Mouse (Mus musculus) stomach, embryonic 16.5 days (tissue): Measurements from ENCODE around the gene Sfswap. TPM values are rescaled to one million over a fixed set of nuclear protein-coding genes. Genes with fewer than 3 reads are reported as not detected.

ENCODE experiments used
- ATAC-seq: fragments of 200-750 bp; cut with Nextera tagmentation; 2 replicates; pipeline ENCODE4 v1.8.0; 2017; ENCODE audit warnings: moderate number of reproducible peaks, moderate TSS enrichment; ENCODE audit not compliant: insufficient read depth, low FRiP score
- H3K27ac ChIP-seq: fragments of 300-500 bp; sonication (generic); 2 replicates; pipeline ENCODE4 v1.5.1; 2014; ENCODE audit warnings: low read length
- H3K27me3 ChIP-seq: fragments of 300-500 bp; sonication (generic); 2 replicates; pipeline ENCODE4 v1.6.1; 2014; ENCODE audit warnings: low read length, control low read depth, mixed read lengths; ENCODE audit not compliant: control insufficient read depth, insufficient read depth
- H3K36me3 ChIP-seq: fragments of 300-500 bp; sonication (generic); 2 replicates; pipeline ENCODE4 v1.6.1; 2014; ENCODE audit warnings: low read length; ENCODE audit not compliant: control insufficient read depth, insufficient read depth
- H3K4me1 ChIP-seq: fragments of 300-500 bp; sonication (generic); 2 replicates; pipeline ENCODE4 v1.6.1; 2014; ENCODE audit warnings: low read length, control low read depth, mixed read lengths; ENCODE audit not compliant: control insufficient read depth, insufficient read depth
- H3K4me2 ChIP-seq: fragments of 300-500 bp; sonication (generic); 2 replicates; pipeline ENCODE4 v1.6.1; 2014; ENCODE audit warnings: low read depth, low read length, mixed read lengths
- H3K4me3 ChIP-seq: fragments of 300-500 bp; sonication (generic); replicated peaks from 2 replicates; pipeline ENCODE4 v1.5.1; 2014; ENCODE audit warnings: mild to moderate bottlenecking, low read length
- H3K9ac ChIP-seq: fragments of 300-500 bp; sonication (generic); 2 replicates; pipeline ENCODE4 v1.6.1; 2014; ENCODE audit warnings: low read length
- H3K9me3 ChIP-seq: fragments of 300-500 bp; sonication (generic); replicated peaks from 2 replicates; pipeline ENCODE4 v1.6.1; 2016; ENCODE audit warnings: low read length, control low read depth; ENCODE audit not compliant: control insufficient read depth
- WGBS: fragments of 180-500 bp; shearing (Covaris S2); extraction: QIAGEN DNeasy Blood & Tissue Kit; methylation state at CpG from one replicate; pipeline ENCODE4 v1.1.7; 2014; 5-methylcytosine and 5-hydroxymethylcytosine counted together
- polyA plus RNA-seq: library from polyadenylated mRNA; unstranded; fragments of >200 nt; fragmentation: Nextera tagmentation; extraction: Ambion mirVana; gene quantifications from 2 replicates; pipeline ENCODE4 v1.2.1, GENCODE M21; 2015

Gene Sfswap
- polyA plus RNA-seq, 1 experiment from 2014 or later: 35.5 TPM

DNA sequence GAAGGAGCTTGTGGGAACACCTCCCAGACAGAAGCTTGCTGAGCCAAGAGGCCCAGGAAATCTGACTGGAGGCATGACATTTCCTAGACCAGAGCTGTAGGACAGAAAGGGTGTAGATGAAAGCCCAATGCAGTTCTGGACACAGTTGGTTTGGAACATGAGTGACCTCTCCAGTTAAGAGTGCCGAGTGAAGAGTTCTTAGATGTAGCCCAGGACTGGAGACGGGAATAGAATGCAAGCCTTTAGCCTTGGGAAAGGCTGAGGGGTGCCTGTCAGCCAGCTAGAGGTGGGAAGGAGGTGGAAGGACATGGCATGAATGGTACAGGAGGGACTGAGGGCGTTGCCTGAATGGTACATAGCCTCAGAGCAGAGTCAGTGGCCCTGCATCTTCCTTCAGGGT lies 34.4 kb downstream of the Sfswap start:
- Histone ChIP-seq H3K4me1 (no peaks in the 10 kb centered on the region), H3K27ac (no peak overlapping the region), H3K27me3 (no peaks in the 10 kb centered on the region), H3K36me3 (0 out of 2 replicates have a peak, but pooled peaks cover 11% of the 10 kb centered on the region), H3K9me3 (no peaks in the 10 kb centered on the region), H3K9ac (no peak overlapping the region), H3K4me2 (no peak overlapping the region), H3K4me3 (no peak overlapping the region)
- 89% methylated on average over 3 of the region's 3 CpGs for WGBS
- no peak for ATAC-seq

DNA sequence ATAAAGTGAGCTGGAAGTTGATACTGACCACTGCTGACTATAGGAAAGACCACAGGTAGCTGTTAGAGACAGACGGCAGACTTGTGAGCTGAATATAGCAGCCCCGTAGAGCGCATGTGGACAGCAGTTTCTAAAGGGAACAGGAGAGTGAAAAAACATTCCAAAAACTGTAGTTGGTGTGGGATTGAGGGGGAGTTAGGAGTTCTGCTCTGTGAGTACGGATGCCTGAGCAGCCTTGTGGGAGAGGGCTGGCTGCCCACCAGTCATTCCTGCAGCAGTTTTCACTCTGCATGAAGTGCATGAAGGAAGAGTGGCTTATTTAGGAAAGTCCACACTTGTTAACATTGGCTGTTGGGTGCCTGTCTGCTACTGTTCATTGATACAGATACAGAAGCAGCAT lies 37.8 kb downstream of the Sfswap start:
- no peaks in the 10 kb centered on the region for H3K9me3 ChIP-seq
- ATAC-seq: no peak
- no peak overlapping the region for H3K4me2 ChIP-seq
- no peaks in the 10 kb centered on the region for H3K27me3 ChIP-seq
- H3K4me3 ChIP-seq: no peak overlapping the region
- no peak overlapping the region for H3K9ac ChIP-seq
- H3K27ac ChIP-seq: no peak overlapping the region
- peaks cover 29% of the 10 kb centered on the region; the same call in 1 of the 2 replicates for H3K36me3 ChIP-seq
- 92% methylated on average over 4 of the region's 4 CpGs for WGBS
- no peaks in the 10 kb centered on the region for H3K4me1 ChIP-seq

DNA sequence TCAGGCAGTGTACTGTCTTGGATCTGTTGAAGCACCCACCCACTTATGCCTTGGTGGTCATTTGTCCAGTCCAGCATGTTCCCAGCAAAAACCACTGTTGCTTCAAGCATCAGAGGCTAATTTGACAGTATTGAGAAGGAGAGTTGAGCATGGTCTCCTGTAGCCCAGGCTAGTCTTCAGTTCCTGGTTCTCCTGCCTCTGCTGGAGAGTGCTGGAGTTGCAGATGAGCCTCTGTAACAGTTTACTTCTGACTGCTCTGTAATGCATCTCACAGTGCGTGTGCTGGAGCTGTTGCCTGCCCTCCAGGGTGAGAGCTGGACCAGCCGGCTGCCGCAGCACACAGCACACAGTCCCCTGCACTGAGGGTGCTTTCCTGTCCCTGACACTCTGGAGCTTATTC lies 41.2 kb downstream of the Sfswap start:
- Histone ChIP-seq H3K4me2 (no peak overlapping the region), H3K4me3 (no peak overlapping the region), H3K4me1 (no peaks in the 10 kb centered on the region), H3K27ac (no peak overlapping the region), H3K27me3 (no peaks in the 10 kb centered on the region), H3K9me3 (no peaks in the 10 kb centered on the region), H3K9ac (no peak overlapping the region), H3K36me3 (peaks cover 32% of the 10 kb centered on the region)
- WGBS: 86% methylated on average over 3 of the region's 3 CpGs
- ATAC-seq: no peak

DNA sequence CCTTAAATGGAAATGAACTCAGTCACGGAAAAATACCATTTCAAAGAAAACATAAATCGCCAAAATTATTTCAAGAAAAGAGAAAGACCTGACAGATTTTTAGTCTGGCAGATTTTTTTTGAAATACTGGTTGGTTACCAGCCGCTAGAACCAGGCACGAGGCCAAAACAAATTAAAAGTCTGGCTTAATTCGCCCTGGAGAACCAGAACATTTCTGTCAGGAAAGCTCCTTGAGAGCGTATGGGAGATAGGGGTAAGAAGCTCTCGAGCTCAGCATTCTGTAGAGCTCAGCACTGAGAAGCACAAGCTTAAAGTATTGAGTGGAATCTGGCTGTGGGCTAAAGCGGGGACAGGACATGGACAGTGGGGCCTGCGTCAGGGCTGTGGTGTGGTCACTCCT lies 44.8 kb downstream of the Sfswap start:
- ATAC-seq: peak; percentile 13; the same call in 1 of the 2 replicates
- peaks cover 46% of the 10 kb centered on the region for H3K36me3 ChIP-seq
- 76% methylated on average over 9 of the region's 9 CpGs for WGBS
- H3K9ac ChIP-seq: no peak overlapping the region
- no peak overlapping the region for H3K4me3 ChIP-seq
- no peaks in the 10 kb centered on the region for H3K9me3 ChIP-seq
- no peak overlapping the region for H3K4me2 ChIP-seq
- no peak overlapping the region for H3K27ac ChIP-seq
- no peaks in the 10 kb centered on the region for H3K27me3 ChIP-seq
- no peaks in the 10 kb centered on the region for H3K4me1 ChIP-seq

DNA sequence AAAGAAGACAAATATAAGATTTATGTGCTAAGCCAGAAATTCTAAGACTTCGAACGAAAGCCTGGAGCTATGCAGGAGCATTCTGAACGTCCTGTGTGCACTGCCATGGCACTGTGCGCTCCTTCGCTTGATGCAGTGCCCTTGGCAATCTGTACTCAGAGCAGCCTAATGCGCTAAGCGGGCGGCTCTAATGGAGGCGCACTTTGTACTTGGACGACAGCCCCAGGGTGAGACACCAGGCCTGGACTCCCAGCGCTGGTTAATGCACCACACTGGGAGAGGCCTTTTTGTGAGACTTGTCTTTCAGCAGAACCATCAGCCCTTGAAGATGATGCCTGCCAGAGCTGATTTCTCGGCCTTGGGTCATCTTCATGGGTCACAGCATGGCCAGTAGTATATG lies 48.7 kb downstream of the Sfswap start:
- no peak overlapping the region for H3K4me3 ChIP-seq
- H3K36me3 ChIP-seq: peaks cover 43% of the 10 kb centered on the region
- WGBS: 89% methylated on average over 12 of the region's 12 CpGs
- no peaks in the 10 kb centered on the region for H3K27me3 ChIP-seq
- H3K4me2 ChIP-seq: no peak overlapping the region
- H3K9me3 ChIP-seq: no peaks in the 10 kb centered on the region
- H3K9ac ChIP-seq: no peak overlapping the region
- no peak for ATAC-seq
- H3K4me1 ChIP-seq: no peaks in the 10 kb centered on the region
- no peak overlapping the region for H3K27ac ChIP-seq

DNA sequence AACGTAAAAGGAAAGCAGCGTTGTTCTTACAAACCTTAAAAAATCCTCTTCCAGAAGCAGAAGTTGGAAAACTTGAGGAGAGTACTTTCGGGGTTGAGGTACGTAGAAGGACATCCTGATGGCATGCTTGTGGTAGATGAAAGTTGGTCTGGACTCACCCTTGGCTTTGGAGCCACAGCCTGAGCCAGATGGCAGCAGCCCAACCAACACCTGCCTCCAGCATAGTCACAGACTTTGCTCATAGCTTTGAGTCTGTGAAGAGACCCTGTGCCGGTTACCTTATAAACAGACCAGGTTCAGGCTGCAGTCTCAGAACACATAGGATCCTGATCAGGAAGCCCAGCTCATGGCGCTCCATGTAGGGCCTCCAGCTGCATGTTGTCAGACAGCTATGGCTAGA lies 49.8 kb downstream of the Sfswap start:
- no peaks in the 10 kb centered on the region for H3K27me3 ChIP-seq
- H3K36me3 ChIP-seq: peaks cover 50% of the 10 kb centered on the region
- H3K4me2 ChIP-seq: no peak overlapping the region
- H3K9ac ChIP-seq: no peak overlapping the region
- H3K9me3 ChIP-seq: no peaks in the 10 kb centered on the region
- WGBS: 97% methylated on average over 6 of the region's 6 CpGs
- H3K27ac ChIP-seq: no peak overlapping the region
- H3K4me3 ChIP-seq: no peak overlapping the region
- no peaks in the 10 kb centered on the region for H3K4me1 ChIP-seq
- no peak for ATAC-seq

DNA sequence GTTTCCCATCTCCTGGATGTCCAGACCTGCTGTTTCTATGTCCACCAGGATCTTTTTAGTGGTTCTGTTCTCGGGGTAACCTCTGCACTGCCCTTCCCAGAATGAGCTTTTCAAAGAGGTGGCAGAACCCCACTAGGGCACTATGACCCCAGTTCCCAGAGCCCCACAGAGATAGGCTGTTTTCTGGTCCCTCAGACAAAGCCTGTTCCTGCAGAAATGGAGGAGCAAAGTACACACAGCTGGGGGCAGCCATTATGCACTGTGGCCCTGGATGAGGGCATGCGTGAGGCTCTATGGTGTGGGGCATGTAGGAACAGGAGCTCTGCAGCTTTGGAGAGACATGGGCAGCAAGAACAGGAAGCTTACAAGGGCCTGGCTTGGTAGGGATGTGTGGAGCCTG lies 51.0 kb downstream of the Sfswap start:
- no peak overlapping the region for H3K9ac ChIP-seq
- no peak overlapping the region for H3K4me3 ChIP-seq
- H3K27me3 ChIP-seq: no peaks in the 10 kb centered on the region
- no peak overlapping the region for H3K4me2 ChIP-seq
- no peaks in the 10 kb centered on the region for H3K4me1 ChIP-seq
- H3K27ac ChIP-seq: no peak overlapping the region
- no peak for ATAC-seq
- H3K9me3 ChIP-seq: no peaks in the 10 kb centered on the region
- H3K36me3 ChIP-seq: peaks cover 54% of the 10 kb centered on the region
- 98% methylated on average over 2 of the region's 2 CpGs for WGBS

DNA sequence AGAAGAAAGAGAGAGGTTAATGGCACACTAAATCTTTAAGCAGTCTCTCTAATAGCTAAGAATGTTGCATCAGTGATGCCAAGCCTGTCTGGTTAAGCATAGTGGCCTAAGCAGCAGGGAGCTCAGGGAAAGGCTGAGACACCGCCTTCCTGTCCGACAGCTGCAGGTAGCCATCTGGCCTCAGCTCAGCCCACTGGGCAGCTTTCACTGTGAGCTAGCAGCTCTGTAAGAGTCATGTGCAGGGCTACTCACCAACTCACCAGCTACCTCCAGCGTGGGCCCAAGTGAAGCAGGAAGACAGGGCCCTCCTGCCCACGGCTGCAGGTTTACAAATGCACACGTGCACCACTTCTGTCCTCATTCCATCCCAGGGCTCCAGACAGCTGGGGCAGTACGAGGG lies 52.6 kb downstream of the Sfswap start:
- H3K4me1 ChIP-seq: no peaks in the 10 kb centered on the region
- H3K4me3 ChIP-seq: no peak overlapping the region
- peaks cover 51% of the 10 kb centered on the region for H3K36me3 ChIP-seq
- H3K9ac ChIP-seq: no peak overlapping the region
- no peaks in the 10 kb centered on the region for H3K9me3 ChIP-seq
- no peak overlapping the region for H3K4me2 ChIP-seq
- ATAC-seq: no peak
- H3K27ac ChIP-seq: no peak overlapping the region
- H3K27me3 ChIP-seq: no peaks in the 10 kb centered on the region
- WGBS: 87% methylated on average over 6 of the region's 6 CpGs

DNA sequence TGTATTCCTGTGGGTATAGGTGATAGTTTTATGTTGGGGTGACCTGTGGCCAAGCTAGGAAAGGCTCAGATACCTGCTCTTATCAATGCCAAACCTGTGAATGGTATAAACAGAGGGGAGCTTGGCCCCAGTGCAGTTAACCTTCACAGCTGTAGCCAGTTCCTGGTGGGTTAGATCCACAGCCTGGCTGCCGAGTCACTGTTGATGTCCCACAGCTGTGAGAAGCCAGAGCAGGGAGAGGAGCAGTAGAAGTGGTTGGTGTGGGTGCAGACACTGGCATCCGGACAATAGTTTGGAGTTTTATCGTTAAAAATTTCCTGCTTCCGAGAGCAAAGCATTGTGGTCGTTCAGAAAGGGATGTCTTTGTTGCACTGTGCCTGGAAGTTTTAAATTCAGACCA lies 57.6 kb downstream of the Sfswap start:
- H3K36me3 ChIP-seq: peaks cover 42% of the 10 kb centered on the region
- H3K4me3 ChIP-seq: no peak overlapping the region
- no peak overlapping the region for H3K4me2 ChIP-seq
- ATAC-seq: no peak
- WGBS: 84% methylated on average over 5 of the region's 5 CpGs
- H3K27ac ChIP-seq: no peak overlapping the region
- no peaks in the 10 kb centered on the region for H3K27me3 ChIP-seq
- no peaks in the 10 kb centered on the region for H3K9me3 ChIP-seq
- no peaks in the 10 kb centered on the region for H3K4me1 ChIP-seq
- no peak overlapping the region for H3K9ac ChIP-seq

DNA sequence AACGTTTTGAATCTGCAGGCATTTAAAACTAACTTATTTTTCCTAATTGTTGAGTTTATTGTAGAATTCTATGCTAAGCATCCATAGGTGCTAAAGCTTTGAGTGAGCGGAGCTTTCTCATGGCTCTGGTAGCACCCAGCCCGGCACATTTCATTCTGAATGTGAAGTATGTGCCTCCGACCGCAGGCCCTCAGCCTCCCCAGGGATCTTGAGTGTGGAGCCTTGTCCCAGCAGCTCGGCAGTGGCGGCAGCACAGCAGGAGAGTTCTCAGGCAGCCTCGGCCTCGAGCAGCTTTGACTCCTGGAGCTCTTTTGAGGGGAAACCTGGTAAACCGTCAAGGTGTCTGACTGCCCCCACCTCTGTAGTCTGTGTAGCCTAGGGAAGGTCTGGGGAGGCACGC lies 58.3 kb downstream of the Sfswap start:
- Histone ChIP-seq H3K9me3 (no peaks in the 10 kb centered on the region), H3K4me3 (no peak overlapping the region), H3K27me3 (no peaks in the 10 kb centered on the region), H3K27ac (no peak overlapping the region), H3K4me2 (no peak overlapping the region), H3K36me3 (peaks cover 45% of the 10 kb centered on the region), H3K9ac (no peak overlapping the region), H3K4me1 (no peaks in the 10 kb centered on the region)
- no peak for ATAC-seq
- 86% methylated on average over 11 of the region's 11 CpGs for WGBS
